Comparison of ENCODE assay signal across 9 mouse cellular contexts in the genomic region with DNA sequence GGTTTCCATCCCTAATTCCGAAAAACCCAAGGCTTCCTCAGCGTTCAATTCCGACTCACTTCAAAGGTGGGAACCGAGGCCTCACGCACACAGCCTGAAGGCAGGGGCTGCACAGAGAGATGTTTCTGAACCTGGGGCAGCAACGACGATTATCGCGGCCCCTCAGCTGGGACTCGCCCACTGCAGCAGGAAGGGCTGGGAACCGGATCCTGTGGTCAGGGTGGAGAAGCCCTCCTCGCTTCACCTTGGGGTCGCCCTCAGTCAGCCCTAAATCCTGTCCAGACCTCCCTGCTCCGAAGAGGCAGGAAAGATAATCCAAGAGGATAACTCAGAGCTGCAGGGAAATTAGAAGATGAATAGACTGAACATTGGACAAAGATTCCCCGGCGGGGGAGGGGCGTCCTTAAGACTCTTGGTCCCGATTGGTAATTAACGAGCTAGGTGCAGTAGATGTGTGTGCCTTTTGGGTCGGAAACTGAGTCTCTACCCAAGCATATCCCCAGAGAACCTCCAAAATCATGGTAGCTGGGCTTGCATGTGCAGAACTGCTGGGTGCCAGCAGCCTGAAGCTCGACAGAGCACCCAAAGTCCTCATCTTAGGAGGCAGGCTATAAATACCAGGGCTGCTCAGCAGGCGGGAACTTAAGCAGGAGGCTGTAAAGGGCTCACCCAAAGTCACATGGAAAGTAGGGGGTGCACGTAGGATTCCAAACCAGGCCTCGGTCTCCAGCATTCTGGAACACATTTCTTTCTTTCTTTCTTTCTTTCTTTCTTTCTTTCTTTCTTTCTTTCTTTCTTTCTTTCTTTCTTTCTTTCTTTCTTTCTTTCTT. TPM values are rescaled to one million over a fixed set of nuclear protein-coding genes. Genes with fewer than 3 reads are reported as not detected.
DNase-seq lines count a peak whose midpoint lies in the region; ATAC-seq lines count a peak whose summit lies in the region.
"Had no signal": no experiment of that assay in that cellular context is flagged by ENCODE, and none has a peak within 500 bp of the region (broad histone marks: within the 10 kb centered on the region; RNA-seq: fewer than 3 reads in every experiment).

No protein-coding gene starts in this region.

- H3K9me3 ChIP-seq in heart, embryonic 14.5 days (ENCODE audit: control insufficient read depth, low read length) = no peaks in the 10 kb centered on the region; the same call in 1 of the 2 replicates
- H3K9me3 ChIP-seq in midbrain, embryonic 16.5 days (replicated peaks; ENCODE audit: control insufficient read depth, low read length, poor library complexity, severe bottlenecking) = no peaks in the 10 kb centered on the region
- H3K9me3 ChIP-seq: G1E had no signal

- no peak for ATAC-seq in heart, embryonic 14.5 days (ENCODE audit: insufficient number of reproducible peaks, insufficient read depth, low FRiP score, low read depth)
- ATAC-seq in midbrain, embryonic 16.5 days = no peak
- ATAC-seq in monocyte, adult 5-6 weeks (replicated peaks; ENCODE audit: insufficient number of reproducible peaks, low FRiP score, low TSS enrichment, poor library complexity, severe bottlenecking) = no peak

- H3K36me3 ChIP-seq in heart, embryonic 14.5 days (ENCODE audit: control insufficient read depth, insufficient read depth, low read length) = no peaks in the 10 kb centered on the region
- no peaks in the 10 kb centered on the region for H3K36me3 ChIP-seq in midbrain, embryonic 16.5 days (ENCODE audit: control insufficient read depth, insufficient read depth, low read length)
- H3K36me3 ChIP-seq: G1E had no signal

- H3K4me3 ChIP-seq in heart, embryonic 14.5 days (ENCODE audit: control insufficient read depth in 1 of 2, insufficient read depth in 1 of 2, low read depth in 1 of 2, low read length in 2 of 2) = peak overlapping the region; percentile 28 to 31
- H3K4me3 ChIP-seq in midbrain, embryonic 16.5 days (ENCODE audit: low read depth, low read length) = peak overlapping the region; percentile 14; the same call in 1 of the 2 replicates

- peak overlapping the region; percentile 66 for H3K4me2 ChIP-seq in heart, embryonic 14.5 days (ENCODE audit: low read length)
- H3K4me2 ChIP-seq in midbrain, embryonic 16.5 days (ENCODE audit: low read length) = peak overlapping the region; percentile 56

- H3K27me3 ChIP-seq in heart, embryonic 14.5 days (ENCODE audit: control insufficient read depth, insufficient read depth, low read length) = no peaks in the 10 kb centered on the region
- H3K27me3 ChIP-seq in midbrain, embryonic 16.5 days (ENCODE audit: control insufficient read depth, insufficient read depth, low read depth, low read length) = no peaks in the 10 kb centered on the region

- no peak overlapping the region for H3K27ac ChIP-seq in heart, embryonic 14.5 days (replicated peaks in 1 of 2; ENCODE audit: control insufficient read depth in 1 of 2, insufficient read depth in 1 of 2, low read depth in 2 of 2, low read length in 2 of 2)
- H3K27ac ChIP-seq in midbrain, embryonic 16.5 days (ENCODE audit: low read length) = no peak overlapping the region

- intact Hi-C loops in heart, postnatal 25 days (cut with DNase I) = no loop called here

- 6% methylated on average over 24 of the region's 24 CpGs for WGBS in heart, embryonic 14.5 days
- WGBS in midbrain, embryonic 16.5 days = 6% methylated on average over 24 of the region's 24 CpGs

- no peak for DNase-seq in heart, postnatal 25 days (ENCODE audit: low spot score)
- peak; percentile 49 for DNase-seq in embryo, embryonic 10.5 days (ENCODE audit: low spot score)
- DNase-seq in induced T-regulatory cell, adult 2 months (ENCODE audit: low read depth) = peak; percentile 16
- no peak for DNase-seq in urinary bladder, postnatal 25 days (ENCODE audit: low spot score)
- no peak for DNase-seq in lung, postnatal 4 days

- H3K4me1 ChIP-seq in heart, embryonic 14.5 days (ENCODE audit: control insufficient read depth in 2 of 2, insufficient read depth in 2 of 2, low read length in 2 of 2) = peaks cover 5 to 7% of the 10 kb centered on the region in 2 experiments; a peak in 2 of 4 replicates
- H3K4me1 ChIP-seq in midbrain, embryonic 16.5 days (ENCODE audit: control insufficient read depth, insufficient read depth, low read length) = peaks cover 7% of the 10 kb centered on the region; the same call in 1 of the 2 replicates

- H3K9ac ChIP-seq in heart, embryonic 14.5 days (ENCODE audit: low read length) = peak overlapping the region; percentile 59
- 0 out of 2 replicates have a peak overlapping the region, but pooled peaks have one; percentile 40 for H3K9ac ChIP-seq in midbrain, embryonic 16.5 days (ENCODE audit: low read depth, low read length)

RNA-seq across cellular contexts. Expression of a gene that starts 37.3 kb away (rescaled TPM):
- 10.4 and 13.0 TPM in 2 replicates for polyA plus RNA-seq in heart, embryonic 14.5 days (2014; fragmentation: Nextera tagmentation; extraction: Ambion mirVana)
- total RNA-seq in heart, postnatal 25 days (2021) = 10 to 100 TPM; 12.7 to 17.8 TPM
- polyA plus RNA-seq in midbrain, embryonic 16.5 days (2015; fragmentation: Nextera tagmentation; extraction: Ambion mirVana) = 54.8 and 59.8 TPM in 2 replicates
- 0.53 to 4.7 TPM (median 1.5 TPM) in 3 replicates for total RNA-seq in monocyte, adult 5-6 weeks (2017)

Comparison
In these comparisons a context has a peak if more than half of its experiments do, and no peak if none do; other contexts are left out.
1. DNase-seq: peak in embryo, embryonic 10.5 days (single experiment) and induced T-regulatory cell, adult 2 months (single experiment); none in heart, postnatal 25 days (single experiment), urinary bladder, postnatal 25 days (single experiment) and lung, postnatal 4 days (0 of 2).